Mouse (Mus musculus) hindbrain, embryonic 10.5 days (tissue): ENCODE measurements around the gene Ralb. TPM values are rescaled to one million over a fixed set of nuclear protein-coding genes. Genes with fewer than 3 reads are reported as not detected.

Source experiments
- DNase-seq: peaks from one replicate; pipeline ENCODE4 v3.0.0-alpha.2; 2017; ENCODE audit warnings: low spot score
- H3K27ac ChIP-seq: fragments of 300-500 bp; sonication (generic); 2 replicates; pipeline ENCODE4 v1.5.1; 2016; ENCODE audit warnings: mild to moderate bottlenecking, moderate library complexity
- H3K27me3 ChIP-seq: fragments of 300-500 bp; sonication (generic); 2 replicates; pipeline ENCODE4 v1.6.1; 2016; ENCODE audit warnings: mild to moderate bottlenecking; ENCODE audit not compliant: poor library complexity, insufficient read depth, severe bottlenecking
- H3K36me3 ChIP-seq: fragments of 300-500 bp; sonication (generic); 2 replicates; pipeline ENCODE4 v1.6.1; 2016; ENCODE audit warnings: mild to moderate bottlenecking, moderate library complexity
- H3K4me1 ChIP-seq: fragments of 300-500 bp; sonication (generic); replicated peaks from 2 replicates; pipeline ENCODE4 v1.6.1; 2016; ENCODE audit warnings: mild to moderate bottlenecking
- H3K4me3 ChIP-seq: fragments of 300-500 bp; sonication (generic); 2 replicates; pipeline ENCODE4 v1.5.1; 2016; ENCODE audit warnings: mild to moderate bottlenecking, moderate library complexity
- H3K9me3 ChIP-seq: fragments of 300-500 bp; sonication (generic); 2 replicates; pipeline ENCODE4 v1.6.1; 2016; ENCODE audit warnings: mild to moderate bottlenecking, moderate library complexity
- WGBS: fragments of 180-500 bp; shearing (Covaris S2); methylation state at CpG from one replicate; pipeline ENCODE4 v1.1.7; 2016; 5-methylcytosine and 5-hydroxymethylcytosine counted together
- polyA plus RNA-seq: library from polyadenylated mRNA; unstranded; fragments of >200 nt; fragmentation: Nextera tagmentation; extraction: Ambion mirVana; gene quantifications from 2 replicates; pipeline ENCODE4 v1.2.1, GENCODE M21; 2016

Gene Ralb
- polyA plus RNA-seq, 1 experiment from 2014 or later: 103 TPM

GRCm38 (mm10) chr1:119537651-119538050 lies 33.1 kb upstream of the Ralb start:
- H3K4me3 ChIP-seq: no peak overlapping the region
- no peaks in the 10 kb centered on the region for H3K4me1 ChIP-seq
- DNase-seq: no peak
- peaks cover 26% of the 10 kb centered on the region for H3K36me3 ChIP-seq
- no peaks in the 10 kb centered on the region for H3K9me3 ChIP-seq
- H3K27me3 ChIP-seq: no peaks in the 10 kb centered on the region
- WGBS: 93% methylated on average over 6 of the region's 6 CpGs
- H3K27ac ChIP-seq: no peak overlapping the region

DNA sequence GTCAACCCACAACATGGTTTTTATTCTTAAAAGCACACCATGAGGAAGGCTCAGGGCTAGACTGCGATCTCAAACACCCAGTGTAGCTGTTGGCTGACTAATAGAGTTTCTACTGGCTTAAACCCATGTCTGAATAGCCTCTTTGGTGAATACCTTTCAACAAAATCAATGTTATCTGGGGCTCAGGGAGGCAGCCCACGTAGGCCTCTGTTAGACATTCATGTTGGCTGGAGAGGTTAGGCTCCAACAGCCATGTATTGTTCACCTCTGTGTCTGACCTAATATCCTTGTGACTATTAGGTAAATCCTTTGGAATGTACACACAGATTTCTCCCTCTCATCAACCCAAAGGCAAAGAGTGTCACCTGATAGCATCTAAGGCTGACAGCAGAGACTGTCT lies 31.5 kb upstream of the Ralb start:
- peaks cover 20% of the 10 kb centered on the region; the same call in 1 of the 2 replicates for H3K36me3 ChIP-seq
- no peaks in the 10 kb centered on the region for H3K9me3 ChIP-seq
- H3K4me3 ChIP-seq: no peak overlapping the region
- no peaks in the 10 kb centered on the region for H3K4me1 ChIP-seq
- 87% methylated on average over 2 of the region's 2 CpGs for WGBS
- H3K27ac ChIP-seq: no peak overlapping the region
- H3K27me3 ChIP-seq: no peaks in the 10 kb centered on the region
- no peak for DNase-seq

DNA sequence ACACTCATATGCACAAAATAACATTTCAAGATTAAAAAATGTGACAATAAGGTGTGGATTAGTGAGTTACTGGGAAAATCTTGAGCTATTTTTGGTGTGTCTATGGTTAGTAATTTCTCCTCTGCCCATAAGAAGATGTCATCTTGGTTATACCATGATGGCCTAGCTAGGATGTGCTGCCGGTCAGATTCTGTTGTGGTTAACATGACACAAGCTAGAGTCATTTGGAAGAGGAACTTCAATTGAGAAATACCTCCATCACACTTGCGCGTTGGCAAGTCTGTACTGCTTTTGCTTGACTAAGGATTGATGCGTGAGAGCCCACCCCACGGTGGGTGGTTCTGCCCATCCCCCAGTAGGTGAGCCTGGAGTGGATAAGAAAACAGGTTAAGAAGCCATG lies 29.7 kb upstream of the Ralb start:
- no peak overlapping the region for H3K4me3 ChIP-seq
- no peaks in the 10 kb centered on the region for H3K9me3 ChIP-seq
- no peaks in the 10 kb centered on the region for H3K4me1 ChIP-seq
- H3K27me3 ChIP-seq: no peaks in the 10 kb centered on the region
- peaks cover 34% of the 10 kb centered on the region for H3K36me3 ChIP-seq
- DNase-seq: no peak
- H3K27ac ChIP-seq: no peak overlapping the region
- 95% methylated on average over 5 of the region's 5 CpGs for WGBS

GRCm38 (mm10) chr1:119533093-119533805 lies 28.7 kb upstream of the Ralb start:
- DNase-seq: no peak
- Histone ChIP-seq H3K4me1 (no peaks in the 10 kb centered on the region), H3K36me3 (peaks cover 45% of the 10 kb centered on the region), H3K4me3 (no peak overlapping the region), H3K27ac (no peak overlapping the region), H3K27me3 (no peaks in the 10 kb centered on the region), H3K9me3 (peaks cover 7% of the 10 kb centered on the region; the same call in 1 of the 2 replicates)
- 88% methylated on average over 18 of the region's 18 CpGs for WGBS

GRCm38 (mm10) chr1:119532165-119532564 lies 27.6 kb upstream of the Ralb start:
- H3K4me1 ChIP-seq: no peaks in the 10 kb centered on the region
- 96% methylated on average over 6 of the region's 6 CpGs for WGBS
- DNase-seq: no peak
- peaks cover 52% of the 10 kb centered on the region for H3K36me3 ChIP-seq
- peaks cover 12% of the 10 kb centered on the region; the same call in 1 of the 2 replicates for H3K9me3 ChIP-seq
- no peak overlapping the region for H3K4me3 ChIP-seq
- H3K27ac ChIP-seq: no peak overlapping the region
- no peaks in the 10 kb centered on the region for H3K27me3 ChIP-seq

DNA sequence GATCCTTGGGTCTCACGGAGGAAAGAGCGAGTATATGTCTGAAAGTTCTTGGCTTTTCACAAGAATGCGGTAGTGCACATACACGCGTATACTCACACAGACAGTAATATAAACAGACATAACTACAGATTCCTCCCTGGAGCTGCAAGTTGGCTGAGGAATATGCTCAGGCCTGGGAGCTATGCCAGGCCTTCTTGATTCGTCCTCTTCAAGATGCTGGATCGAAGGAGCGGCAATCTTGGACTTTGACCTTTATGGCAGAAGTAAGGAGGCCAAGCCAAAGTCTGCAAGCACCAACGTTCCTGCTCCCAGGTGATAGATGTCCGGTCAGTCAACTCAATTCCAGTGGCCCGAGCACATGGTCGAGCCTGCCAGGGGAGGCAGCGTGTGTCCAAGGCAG lies 26.3 kb upstream of the Ralb start:
- H3K36me3 ChIP-seq: peaks cover 59% of the 10 kb centered on the region
- H3K4me3 ChIP-seq: no peak overlapping the region

GRCm38 (mm10) chr1:119525689-119526591 lies 21.3 kb upstream of the Ralb start, which contains the start of gene Tmem185b:
Gene Tmem185b (plus strand): TSS chr1:119526160.
- H3K4me1 ChIP-seq: peaks cover 24% of the 10 kb centered on the region
- no peaks in the 10 kb centered on the region for H3K27me3 ChIP-seq
- H3K27ac ChIP-seq: peak within 1 kb of the TSS; percentile 95
- H3K9me3 ChIP-seq: peaks cover 17% of the 10 kb centered on the region; the same call in 1 of the 2 replicates
- 2% methylated on average over 82 of the region's 82 CpGs for WGBS
- H3K36me3 ChIP-seq: peaks cover 44% of the 10 kb centered on the region
- peak within 1 kb of the TSS; percentile 73 for H3K4me3 ChIP-seq
- DNase-seq: peak; percentile 95

More for the DNA sequence above, 26.3 kb upstream of the Ralb start:
- DNase-seq: no peak
- 94% methylated on average over 13 of the region's 13 CpGs for WGBS
- Histone ChIP-seq H3K9me3 (peaks cover 17% of the 10 kb centered on the region; the same call in 1 of the 2 replicates), H3K27me3 (no peaks in the 10 kb centered on the region), H3K27ac (no peak overlapping the region), H3K4me1 (peaks cover 11% of the 10 kb centered on the region)

DNA sequence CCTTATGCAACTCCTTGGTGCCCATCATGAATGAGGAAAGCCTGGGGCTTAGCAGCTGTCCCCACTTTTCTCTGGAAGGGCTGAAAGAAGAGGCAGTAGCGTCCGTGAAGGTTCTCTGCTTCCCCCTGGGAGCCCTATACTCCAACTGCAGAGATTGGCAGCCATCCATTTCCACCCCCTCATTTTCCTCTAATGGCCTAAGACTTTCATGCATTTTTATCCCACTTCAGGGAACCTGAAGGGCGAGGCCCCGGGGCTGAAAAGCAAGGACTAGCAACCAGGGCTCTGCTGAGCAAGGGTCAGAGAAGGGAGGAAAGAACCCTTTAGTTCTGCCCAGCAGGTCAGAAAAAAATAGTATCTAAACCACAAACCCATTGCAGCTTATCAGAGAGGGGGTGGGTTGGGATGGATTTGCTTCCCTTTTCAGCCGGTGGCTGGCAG lies 20.4 kb upstream of the Ralb start:
- peak overlapping the region; percentile 73 for H3K4me3 ChIP-seq
- no peaks in the 10 kb centered on the region for H3K27me3 ChIP-seq
- 32% methylated on average over 5 of the region's 5 CpGs for WGBS
- peaks cover 17% of the 10 kb centered on the region; the same call in 1 of the 2 replicates for H3K9me3 ChIP-seq
- peak overlapping the region; percentile 95 for H3K27ac ChIP-seq
- peaks cover 36% of the 10 kb centered on the region for H3K36me3 ChIP-seq
- no peak for DNase-seq
- peaks cover 24% of the 10 kb centered on the region for H3K4me1 ChIP-seq

- H3K27me3 ChIP-seq: no peaks in the 10 kb centered on the region
- H3K4me1 ChIP-seq: peaks cover 24% of the 10 kb centered on the region
- H3K4me3 ChIP-seq: no peak overlapping the region
- H3K9me3 ChIP-seq: peaks cover 12% of the 10 kb centered on the region; the same call in 1 of the 2 replicates
- peaks cover 24% of the 10 kb centered on the region for H3K36me3 ChIP-seq
- no peak for DNase-seq
- H3K27ac ChIP-seq: no peak overlapping the region
- WGBS: 92% methylated on average over 7 of the region's 7 CpGs
These were observed 19.2 kb upstream of the Ralb start for GRCm38 (mm10) chr1:119523826-119524225.

GRCm38 (mm10) chr1:119523369-119523768 lies 18.8 kb upstream of the Ralb start:
- 78% methylated on average over 7 of the region's 7 CpGs for WGBS

DNA sequence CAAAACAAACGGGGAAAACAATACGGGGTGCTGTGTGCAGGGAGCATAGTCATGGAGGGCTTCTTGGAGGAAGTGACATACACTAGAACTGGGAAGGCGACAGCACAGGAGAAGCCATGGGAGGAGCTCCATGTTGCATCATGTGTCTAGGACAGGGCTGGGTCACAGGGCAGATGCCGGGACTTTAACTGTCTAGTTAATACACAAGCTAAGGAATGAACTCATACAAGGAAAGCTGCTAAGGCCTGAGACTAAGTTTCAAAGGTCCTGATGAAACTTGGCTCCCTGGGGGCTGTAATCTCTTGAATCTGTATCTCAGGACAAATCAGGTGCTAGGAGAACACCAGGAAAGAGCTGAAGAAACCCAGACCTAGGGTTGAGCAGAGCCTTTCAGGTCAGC lies 18.1 kb upstream of the Ralb start:
- no peak overlapping the region for H3K4me3 ChIP-seq
- H3K9me3 ChIP-seq: peaks cover 10% of the 10 kb centered on the region; the same call in 1 of the 2 replicates
- H3K27ac ChIP-seq: no peak overlapping the region
- peaks cover 13% of the 10 kb centered on the region for H3K36me3 ChIP-seq
- H3K4me1 ChIP-seq: peaks cover 24% of the 10 kb centered on the region
- H3K27me3 ChIP-seq: no peaks in the 10 kb centered on the region
- no peak for DNase-seq
- WGBS: 83% methylated on average over 4 of the region's 4 CpGs

More at GRCm38 (mm10) chr1:119523369-119523768, 18.8 kb upstream of the Ralb start:
- H3K27me3 ChIP-seq: no peaks in the 10 kb centered on the region
- no peak for DNase-seq
- H3K9me3 ChIP-seq: peaks cover 10% of the 10 kb centered on the region; the same call in 1 of the 2 replicates
- H3K4me1 ChIP-seq: peaks cover 24% of the 10 kb centered on the region
- H3K27ac ChIP-seq: no peak overlapping the region
- H3K4me3 ChIP-seq: no peak overlapping the region
- H3K36me3 ChIP-seq: peaks cover 19% of the 10 kb centered on the region

DNA sequence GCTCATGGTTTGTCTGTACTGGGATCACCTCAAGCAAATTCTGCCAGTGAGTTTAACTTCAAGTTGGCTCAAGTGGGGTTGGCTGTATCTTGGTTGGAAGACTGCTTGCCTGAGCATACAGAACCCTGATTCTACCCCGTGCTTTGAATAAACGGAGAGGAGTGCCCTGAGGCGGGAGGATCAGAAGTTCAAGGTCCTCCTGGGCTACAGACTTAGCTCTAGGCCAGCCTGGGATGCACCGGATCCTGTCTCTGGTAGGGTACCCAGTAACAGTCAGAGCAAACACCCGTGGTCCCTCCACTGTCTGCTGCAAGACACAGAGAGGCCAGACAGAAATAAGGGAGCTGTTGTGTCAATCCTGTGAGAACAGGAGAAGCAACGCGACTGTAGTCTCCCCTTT lies 17.1 kb upstream of the Ralb start:
- WGBS: 83% methylated on average over 7 of the region's 7 CpGs
- no peak overlapping the region for H3K27ac ChIP-seq
- 0 out of 2 replicates have a peak, but pooled peaks cover under 1% of the 10 kb centered on the region for H3K9me3 ChIP-seq
- H3K36me3 ChIP-seq: peaks cover 3% of the 10 kb centered on the region
- H3K27me3 ChIP-seq: no peaks in the 10 kb centered on the region
- no peak overlapping the region for H3K4me3 ChIP-seq
- peaks cover 20% of the 10 kb centered on the region for H3K4me1 ChIP-seq
- DNase-seq: no peak
